Mouse (Mus musculus): ENCODE results near the gene Miox.

DNA sequence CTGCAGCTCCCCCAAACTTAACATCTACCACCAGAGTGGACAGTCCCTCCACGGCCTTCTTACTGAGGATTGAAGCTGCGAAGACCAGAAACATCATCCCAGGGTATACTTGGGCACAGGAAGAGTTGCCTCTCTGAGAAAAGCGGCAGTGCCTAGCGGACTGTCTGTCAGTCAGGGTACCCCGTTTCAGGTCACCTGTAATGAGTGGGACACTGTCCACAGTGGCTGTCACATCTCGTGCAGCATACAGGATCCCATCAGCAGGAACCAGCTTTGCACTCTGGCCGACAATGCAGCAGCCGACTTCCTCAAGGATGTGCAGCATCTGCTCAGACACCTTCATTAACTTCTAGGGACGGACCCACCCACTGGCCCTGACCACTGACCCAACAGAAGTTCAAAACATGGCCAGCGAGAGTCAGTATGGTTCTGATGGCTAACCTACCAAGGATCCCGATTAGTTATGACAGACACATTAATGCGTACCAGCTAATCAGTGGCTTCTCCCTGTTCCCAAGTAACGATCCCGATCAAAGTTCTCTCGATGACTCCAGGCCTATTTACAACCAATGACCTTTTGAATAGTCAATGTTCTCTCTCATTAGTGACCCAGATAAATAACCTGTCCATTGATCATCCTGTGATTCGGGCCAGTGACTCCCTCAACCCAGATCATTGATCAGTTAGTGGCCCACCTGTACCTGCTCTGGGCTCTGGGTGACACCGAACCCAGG lies 40.8 kb downstream of the Miox start:
- no peak for TF ChIP-seq CTCF (IDR thresholded peaks at IDR 0.05; ENCODE audit: low read depth)
- TF ChIP-seq EP300 (optimal IDR thresholded peaks at IDR 0.05), result no peak
